Mouse (Mus musculus) bone marrow, adult 2 months (tissue): ENCODE data around the gene Zbtb40. TPM values are rescaled to one million over a fixed set of nuclear protein-coding genes. Genes with fewer than 3 reads are reported as not detected.

Experiments
- H3K27ac ChIP-seq: fragments of 200-500 bp; 2 replicates; pipeline ENCODE4 v1.5.1; 2012; ENCODE audit warnings: low read depth, mild to moderate bottlenecking, control low read depth, inconsistent platforms, low read length; ENCODE audit not compliant: control insufficient read depth, poor library complexity, insufficient read depth
- H3K4me1 ChIP-seq: fragments of 200-500 bp; 2 replicates; pipeline ENCODE4 v1.6.1; 2011; ENCODE audit warnings: low read length; ENCODE audit not compliant: control insufficient read depth, insufficient read depth
- H3K4me3 ChIP-seq: fragments of 200-500 bp; replicated peaks from 2 replicates; pipeline ENCODE3; 2011; ENCODE audit warnings: mild to moderate bottlenecking, low read depth, low read length, control low read depth; ENCODE audit not compliant: control insufficient read depth
- CTCF ChIP-seq: fragments of 200-500 bp; IDR thresholded peaks from 2 replicates; pipeline ENCODE4 v1.5.1; 2011; ENCODE audit warnings: low read length, control low read depth; ENCODE audit not compliant: control insufficient read depth, insufficient read depth
- POLR2A ChIP-seq: fragments of 200-500 bp; IDR thresholded peaks from 2 replicates; pipeline ENCODE4 v1.6.1; 2011; ENCODE audit warnings: low read depth, mild to moderate bottlenecking, control low read depth, low read length, borderline replicate concordance; ENCODE audit not compliant: control insufficient read depth
- WGBS: fragments of 180-500 bp; shearing (Covaris S2); methylation state at CpG from one replicate; pipeline ENCODE4 v1.1.7; 2018; 5-methylcytosine and 5-hydroxymethylcytosine counted together
- polyA plus RNA-seq: library from polyadenylated mRNA; stranded (reverse); fragments of >200 nt; gene quantifications from 2 replicates; pipeline ENCODE4 v1.2.4, GENCODE M21; 2011; ENCODE audit warnings: low replicate concordance; ENCODE audit not compliant: missing spikeins, insufficient read depth, insufficient read length

Zbtb40 gene
- polyA plus RNA-seq, 1 experiment = 6.1 TPM

DNA sequence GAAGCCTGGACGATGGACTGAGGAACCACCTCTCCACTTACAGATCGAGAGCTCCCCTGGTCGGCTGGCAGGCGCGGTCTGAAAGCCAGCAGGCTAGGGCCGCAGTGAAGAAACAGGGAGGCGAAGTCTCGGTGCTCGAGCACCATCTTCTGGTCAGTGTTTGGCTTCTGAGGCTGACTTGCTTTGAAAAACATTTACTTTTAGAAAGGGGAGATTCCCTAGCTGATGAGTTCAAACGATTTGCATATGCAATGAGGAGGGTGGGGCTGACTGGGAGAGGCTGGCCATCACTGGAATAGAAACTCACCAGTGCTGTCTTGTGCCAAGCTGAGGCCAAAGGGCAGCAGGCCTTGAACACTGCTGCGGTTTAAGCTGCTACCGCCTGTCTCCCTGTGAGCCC, 67.3 kb downstream of the Zbtb40 start:
- Histone ChIP-seq H3K4me3 (no peak overlapping the region), H3K4me1 (no peaks in the 10 kb centered on the region), H3K27ac (no peak overlapping the region)
- no peak for TF ChIP-seq POLR2A
- no peak for TF ChIP-seq CTCF
- WGBS = 50% methylated on average over 12 of the region's 12 CpGs

DNA sequence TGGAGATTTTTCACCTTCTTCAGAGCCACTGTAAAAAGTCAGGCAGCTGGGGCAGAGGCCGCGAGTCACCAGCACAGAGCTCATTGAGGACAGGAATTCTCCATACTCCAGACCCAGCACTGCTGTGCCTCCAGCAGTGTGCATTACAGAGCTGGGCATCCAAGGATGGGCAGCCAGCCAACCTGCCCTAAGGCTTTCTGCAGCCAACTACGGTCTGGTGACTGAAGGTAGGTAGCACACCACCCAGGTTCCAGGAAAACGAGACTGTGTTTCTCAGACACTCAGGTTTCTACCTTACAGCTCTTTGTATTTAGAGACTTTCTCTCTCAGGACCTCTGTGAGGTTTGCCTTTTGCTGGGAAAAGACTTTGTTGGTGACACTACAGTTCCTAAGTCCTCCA, 67.7 kb downstream of the Zbtb40 start:
- no peak overlapping the region for H3K27ac ChIP-seq
- TF ChIP-seq CTCF (no peak), POLR2A (no peak)
- no peaks in the 10 kb centered on the region for H3K4me1 ChIP-seq
- WGBS = 86% methylated on average over 4 of the region's 4 CpGs
- H3K4me3 ChIP-seq = no peak overlapping the region

- no peak overlapping the region for H3K27ac ChIP-seq
Observed at GRCm38 (mm10) chr4:136977244-136977643, 71.4 kb downstream of the Zbtb40 start.

GRCm38 (mm10) chr4:136970939-136971338, 77.7 kb downstream of the Zbtb40 start:
- Histone ChIP-seq H3K4me3 (no peak overlapping the region), H3K27ac (no peak overlapping the region), H3K4me1 (no peaks in the 10 kb centered on the region)
- no peak for TF ChIP-seq POLR2A
- peak; percentile 56 for TF ChIP-seq CTCF
- WGBS = 8% methylated on average over 6 of the region's 6 CpGs

More at GRCm38 (mm10) chr4:136977244-136977643, 71.4 kb downstream of the Zbtb40 start:
- Histone ChIP-seq H3K4me1 (no peaks in the 10 kb centered on the region), H3K4me3 (no peak overlapping the region)
- WGBS = 64% methylated on average over 8 of the region's 8 CpGs
- TF ChIP-seq POLR2A (no peak), CTCF (no peak)

- WGBS = 45% methylated on average over 15 of the region's 16 CpGs
- TF ChIP-seq CTCF (no peak), POLR2A (no peak)
Observed at GRCm38 (mm10) chr4:136969503-136970276, 78.9 kb downstream of the Zbtb40 start.

GRCm38 (mm10) chr4:136969096-136969495, 79.5 kb downstream of the Zbtb40 start:
- Histone ChIP-seq H3K4me1 (no peaks in the 10 kb centered on the region), H3K4me3 (no peak overlapping the region), H3K27ac (no peak overlapping the region; the same call in 1 of the 2 replicates)
- TF ChIP-seq POLR2A = no peak
- no peak for TF ChIP-seq CTCF
- 42% methylated on average over 8 of the region's 8 CpGs for WGBS

More at GRCm38 (mm10) chr4:136969503-136970276, 78.9 kb downstream of the Zbtb40 start:
- H3K4me3 ChIP-seq = no peak overlapping the region
- no peak overlapping the region for H3K27ac ChIP-seq
- no peaks in the 10 kb centered on the region for H3K4me1 ChIP-seq

- Histone ChIP-seq H3K27ac (no peak overlapping the region), H3K4me3 (no peak overlapping the region), H3K4me1 (no peaks in the 10 kb centered on the region)
- 23% methylated on average over 9 of the region's 9 CpGs for WGBS
- TF ChIP-seq CTCF (no peak), POLR2A (no peak)
Observed at GRCm38 (mm10) chr4:136967511-136967910, 81.1 kb downstream of the Zbtb40 start.

DNA sequence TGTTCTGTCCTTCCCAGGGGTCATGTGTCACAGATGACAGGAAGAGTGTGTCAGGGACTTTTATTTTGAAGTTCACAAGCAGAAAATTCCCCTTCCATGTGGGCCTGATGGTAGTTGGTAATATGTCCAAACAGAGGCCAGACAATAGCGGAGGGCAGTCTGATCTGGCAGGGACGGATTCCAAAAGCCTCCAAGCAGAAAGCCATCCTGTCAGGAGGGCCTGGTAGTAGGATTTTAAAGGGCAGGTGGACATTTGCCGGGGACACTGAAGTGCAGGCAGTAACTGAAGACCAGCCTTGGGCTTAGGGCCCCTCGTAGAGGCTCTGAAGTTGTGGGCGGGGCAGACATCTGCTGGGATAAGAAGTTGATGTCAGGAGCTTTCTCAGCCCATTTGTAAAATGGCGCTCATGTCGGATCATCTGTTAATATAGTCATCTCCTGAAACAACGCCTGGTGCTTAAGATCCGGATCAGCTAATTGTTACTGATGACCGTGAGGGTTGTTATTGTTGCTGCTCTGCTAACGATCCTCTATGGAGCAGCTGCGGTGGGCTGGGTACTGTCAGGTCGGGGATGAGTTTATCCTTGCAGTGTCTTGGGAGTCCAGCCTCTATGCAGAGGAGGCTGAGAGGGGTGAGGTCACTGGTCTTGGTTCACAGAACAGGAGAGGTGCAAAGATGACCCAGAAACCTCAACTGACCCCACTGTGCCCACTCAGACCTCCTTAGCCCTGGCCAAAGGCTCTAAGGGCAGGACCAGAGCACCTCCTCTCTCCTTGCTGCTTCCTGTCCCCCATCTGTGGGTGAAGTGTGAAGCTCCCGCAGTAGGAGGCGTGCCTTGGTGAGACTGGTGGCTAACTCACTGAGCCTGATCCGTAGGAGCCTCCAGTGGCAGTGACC, 81.9 kb downstream of the Zbtb40 start:
- Histone ChIP-seq H3K4me1 (no peaks in the 10 kb centered on the region), H3K27ac (no peak overlapping the region), H3K4me3 (no peak overlapping the region)
- TF ChIP-seq CTCF (no peak), POLR2A (no peak)
- WGBS = 46% methylated on average over 16 of the region's 16 CpGs
